Mouse (Mus musculus): ENCODE data around the gene Mfap3. TPM values are rescaled to one million over a fixed set of nuclear protein-coding genes. Genes with fewer than 3 reads are reported as not detected.

The Mfap3 gene
- 63.8 and 72.7 TPM in 2 replicates for polyA plus RNA-seq (2015; fragmentation: Nextera tagmentation; extraction: Ambion mirVana)

DNA sequence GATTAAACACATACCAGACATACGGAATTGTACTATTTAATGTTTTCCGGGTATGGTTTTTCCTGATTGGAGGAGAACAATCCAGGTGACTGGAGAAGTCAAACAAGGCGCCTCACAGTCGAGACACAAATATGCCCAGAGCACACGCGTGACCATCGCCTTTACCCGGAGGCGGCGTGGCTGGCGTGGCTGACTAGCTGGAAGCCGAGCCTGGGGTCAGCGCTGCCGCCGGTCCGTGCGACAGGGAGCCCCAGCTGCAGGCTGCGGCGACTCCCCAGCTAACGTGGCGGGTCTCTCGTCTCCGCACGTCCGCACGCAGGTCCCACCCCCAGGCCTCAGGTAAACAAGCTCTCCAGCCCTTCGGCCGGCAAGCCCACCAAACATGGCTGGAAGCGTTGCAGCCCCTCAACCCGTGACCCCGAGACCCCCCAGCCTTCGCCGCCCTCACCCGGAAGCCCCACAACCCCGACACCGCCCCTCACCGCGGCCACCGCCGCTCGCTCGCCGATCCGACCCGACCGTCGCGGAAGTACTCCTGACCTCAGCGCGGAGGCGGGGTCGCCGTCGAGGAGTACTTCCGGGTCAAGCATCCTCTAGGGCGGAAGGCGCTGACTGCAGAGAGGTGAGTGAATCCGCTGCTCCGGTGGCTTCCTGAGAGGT lies at the start of gene Mfap3, which contains the start of gene Fam114a2:
Gene Mfap3, plus strand, starts transcription at position 574 of the 660 bp plus-strand sequence.
Gene Fam114a2, minus strand, starts transcription at position 527 of the 660 bp plus-strand sequence.
- H3K36me3 ChIP-seq (ENCODE audit: control insufficient read depth, insufficient read depth): no peaks in the 10 kb centered on the region
- under 1% methylated on average over 59 of the region's 59 CpGs for WGBS
- H3K27me3 ChIP-seq (replicated peaks; ENCODE audit: control insufficient read depth, insufficient read depth, low read length): no peaks in the 10 kb centered on the region
- peak within 1 kb of the TSS; percentile 91 for H3K9ac ChIP-seq (replicated peaks; ENCODE audit: low read depth, low read length)
- H3K9me3 ChIP-seq (ENCODE audit: control insufficient read depth, low read length): no peaks in the 10 kb centered on the region
- peak within 1 kb of the TSS; percentile 73 for H3K27ac ChIP-seq (ENCODE audit: low read length)
- peaks cover 37% of the 10 kb centered on the region for H3K4me1 ChIP-seq (replicated peaks; ENCODE audit: control insufficient read depth, insufficient read depth, low read length)
- H3K4me3 ChIP-seq (replicated peaks; ENCODE audit: low read length): peak within 1 kb of the TSS; percentile 95
- peak within 1 kb of the TSS; percentile 61 for H3K4me2 ChIP-seq (ENCODE audit: low read length)
- ATAC-seq: peak; percentile 80

DNA sequence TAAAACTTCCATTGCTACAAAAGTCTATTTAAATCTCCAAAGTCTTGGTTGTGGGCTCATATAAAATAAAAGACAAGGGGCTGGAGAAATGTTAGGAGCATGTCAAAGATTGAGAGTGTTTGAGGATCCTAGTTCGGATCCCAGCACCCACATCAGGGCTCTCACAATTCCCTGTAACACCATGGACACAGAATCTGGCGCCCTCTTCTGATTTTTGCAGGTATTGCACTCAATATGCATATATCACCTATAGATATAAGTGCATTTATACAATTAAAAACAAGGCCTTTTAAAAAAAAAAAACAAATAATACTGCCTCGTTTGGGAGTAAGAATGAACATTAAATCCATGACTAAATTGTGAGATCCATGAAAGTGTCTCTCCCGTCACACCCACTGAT lies 49.8 kb upstream of the Mfap3 start:
- no peaks in the 10 kb centered on the region for H3K36me3 ChIP-seq (ENCODE audit: control insufficient read depth, insufficient read depth)
- H3K4me1 ChIP-seq (replicated peaks; ENCODE audit: control insufficient read depth, insufficient read depth, low read length): peaks cover 4% of the 10 kb centered on the region; the same call in 1 of the 2 replicates
- H3K9ac ChIP-seq (replicated peaks; ENCODE audit: low read depth, low read length): no peak overlapping the region
- no peak overlapping the region for H3K4me3 ChIP-seq (replicated peaks; ENCODE audit: low read length)
- no peak for ATAC-seq
- no peaks in the 10 kb centered on the region for H3K9me3 ChIP-seq (ENCODE audit: control insufficient read depth, low read length)
- no peak overlapping the region for H3K27ac ChIP-seq (ENCODE audit: low read length)
- no peak overlapping the region for H3K4me2 ChIP-seq (ENCODE audit: low read length)
- H3K27me3 ChIP-seq (replicated peaks; ENCODE audit: control insufficient read depth, insufficient read depth, low read length): no peaks in the 10 kb centered on the region
- 75% methylated on average over 4 of the region's 4 CpGs for WGBS

DNA sequence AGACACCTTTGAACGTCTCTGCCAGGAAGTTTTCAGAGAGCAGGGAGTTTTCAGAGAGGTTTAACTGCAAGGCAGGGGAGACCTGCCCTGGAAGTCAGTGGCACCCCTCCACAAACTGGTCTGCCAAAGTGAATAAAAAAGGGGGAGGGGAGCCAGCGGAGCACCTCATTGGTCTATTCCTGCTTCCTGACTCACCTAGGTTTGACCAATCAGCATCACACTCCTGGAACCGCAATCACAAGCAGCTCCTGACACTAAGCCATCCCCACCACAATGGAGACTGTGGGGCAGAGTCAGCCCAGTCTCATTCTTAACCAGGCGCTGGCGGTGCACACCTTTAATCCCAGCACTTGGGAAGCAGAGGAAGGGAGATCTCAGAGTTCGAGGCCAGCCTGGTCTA lies 48.4 kb upstream of the Mfap3 start:
- Histone ChIP-seq H3K4me3 (replicated peaks; ENCODE audit: low read length) (no peak overlapping the region), H3K9ac (replicated peaks; ENCODE audit: low read depth, low read length) (no peak overlapping the region), H3K27me3 (replicated peaks; ENCODE audit: control insufficient read depth, insufficient read depth, low read length) (no peaks in the 10 kb centered on the region), H3K9me3 (ENCODE audit: control insufficient read depth, low read length) (no peaks in the 10 kb centered on the region), H3K4me2 (ENCODE audit: low read length) (no peak overlapping the region), H3K4me1 (replicated peaks; ENCODE audit: control insufficient read depth, insufficient read depth, low read length) (peaks cover 9% of the 10 kb centered on the region; the same call in 1 of the 2 replicates), H3K36me3 (ENCODE audit: control insufficient read depth, insufficient read depth) (no peaks in the 10 kb centered on the region), H3K27ac (ENCODE audit: low read length) (no peak overlapping the region)
- no peak for ATAC-seq
- 50% methylated on average over 6 of the region's 6 CpGs for WGBS

DNA sequence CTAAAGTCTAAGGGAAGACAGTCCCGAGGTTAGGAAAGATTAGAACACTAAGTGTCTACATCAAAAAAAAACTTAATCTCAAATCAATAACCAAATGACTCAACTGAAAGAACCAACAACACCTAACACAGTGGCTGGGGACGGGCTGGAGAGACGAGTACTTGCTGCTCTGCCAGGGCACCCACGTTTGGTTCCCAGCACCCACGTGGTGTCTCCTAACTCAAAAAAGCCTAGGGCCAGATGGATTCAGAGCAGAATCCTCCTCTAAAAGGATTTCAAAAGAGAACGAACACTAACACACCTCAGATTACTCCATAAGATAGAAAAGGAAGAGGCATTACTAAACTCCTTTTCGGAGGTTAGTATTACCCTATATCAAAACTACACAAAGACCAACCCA lies 47.5 kb upstream of the Mfap3 start:
- WGBS: 90% methylated on average over 7 of the region's 7 CpGs
- Histone ChIP-seq H3K4me3 (replicated peaks; ENCODE audit: low read length) (no peak overlapping the region), H3K36me3 (ENCODE audit: control insufficient read depth, insufficient read depth) (no peaks in the 10 kb centered on the region), H3K9me3 (ENCODE audit: control insufficient read depth, low read length) (no peaks in the 10 kb centered on the region), H3K27ac (ENCODE audit: low read length) (no peak overlapping the region), H3K4me1 (replicated peaks; ENCODE audit: control insufficient read depth, insufficient read depth, low read length) (peaks cover 9% of the 10 kb centered on the region; the same call in 1 of the 2 replicates), H3K4me2 (ENCODE audit: low read length) (no peak overlapping the region), H3K27me3 (replicated peaks; ENCODE audit: control insufficient read depth, insufficient read depth, low read length) (no peaks in the 10 kb centered on the region), H3K9ac (replicated peaks; ENCODE audit: low read depth, low read length) (no peak overlapping the region)
- no peak for ATAC-seq

DNA sequence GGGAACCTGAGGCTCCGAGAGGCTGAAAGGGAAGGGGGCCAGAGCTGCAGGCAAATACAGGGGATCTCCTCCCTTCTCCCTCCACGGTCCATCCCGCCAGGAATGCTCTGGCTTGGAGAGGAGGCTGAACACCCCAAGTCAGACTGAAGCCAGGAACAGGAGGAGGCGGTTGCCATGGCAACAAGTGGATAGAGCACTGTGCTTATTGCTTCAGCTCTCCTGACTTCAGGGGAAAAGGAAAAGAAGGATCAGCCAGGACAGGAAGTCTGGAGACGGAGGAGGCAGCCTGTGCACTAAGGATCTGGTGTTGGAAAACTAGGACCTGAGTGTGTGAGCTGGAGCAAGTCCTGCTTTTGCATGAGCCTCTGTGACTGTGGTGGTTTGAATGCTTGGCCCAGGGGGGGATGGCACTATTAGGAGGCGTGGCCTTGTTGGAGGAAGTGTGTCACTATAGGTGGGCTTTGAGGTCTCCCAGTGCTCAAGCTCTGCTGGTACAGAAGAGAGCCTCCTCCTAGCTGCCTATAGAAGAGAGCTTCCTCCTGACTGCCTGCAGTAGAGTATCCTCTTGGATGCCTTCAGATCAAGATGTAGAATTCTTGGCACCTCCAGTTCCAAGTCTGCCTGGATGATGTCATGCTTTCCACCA lies 44.0 kb upstream of the Mfap3 start:
- peak; percentile 54 for ATAC-seq
- H3K9ac ChIP-seq (replicated peaks; ENCODE audit: low read depth, low read length): no peak overlapping the region
- no peaks in the 10 kb centered on the region for H3K27me3 ChIP-seq (replicated peaks; ENCODE audit: control insufficient read depth, insufficient read depth, low read length)
- 0 out of 2 replicates have a peak, but pooled peaks cover 5% of the 10 kb centered on the region for H3K36me3 ChIP-seq (ENCODE audit: control insufficient read depth, insufficient read depth)
- WGBS: 45% methylated on average over 6 of the region's 6 CpGs
- no peaks in the 10 kb centered on the region for H3K9me3 ChIP-seq (ENCODE audit: control insufficient read depth, low read length)
- H3K4me1 ChIP-seq (replicated peaks; ENCODE audit: control insufficient read depth, insufficient read depth, low read length): peaks cover 6% of the 10 kb centered on the region; the same call in 1 of the 2 replicates
- H3K4me3 ChIP-seq (replicated peaks; ENCODE audit: low read length): no peak overlapping the region
- H3K27ac ChIP-seq (ENCODE audit: low read length): no peak overlapping the region
- H3K4me2 ChIP-seq (ENCODE audit: low read length): no peak overlapping the region

DNA sequence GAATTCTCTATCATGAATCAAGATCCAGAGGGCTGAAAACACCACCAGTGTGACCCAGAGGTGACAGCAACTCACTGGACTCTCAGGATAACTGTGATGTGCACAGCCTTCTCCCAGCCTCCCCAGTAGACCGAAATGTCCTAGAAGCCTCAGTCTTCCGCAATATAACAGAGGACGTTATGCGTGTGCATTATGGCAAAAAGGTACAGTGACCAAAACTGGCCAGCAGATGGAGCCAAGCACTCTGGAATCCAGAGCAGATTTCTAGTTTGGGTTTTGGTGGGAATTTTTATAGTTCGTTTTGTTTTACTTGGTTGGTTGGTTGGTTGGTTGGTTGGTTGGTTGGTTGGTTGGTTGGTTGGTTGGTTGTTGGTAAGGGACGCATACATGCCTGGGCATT lies 43.3 kb upstream of the Mfap3 start:
- H3K9me3 ChIP-seq (ENCODE audit: control insufficient read depth, low read length): 0 out of 2 replicates have a peak, but pooled peaks cover 2% of the 10 kb centered on the region
- 49% methylated on average over 6 of the region's 6 CpGs for WGBS
- H3K27ac ChIP-seq (ENCODE audit: low read length): no peak overlapping the region
- peaks cover 6% of the 10 kb centered on the region; the same call in 1 of the 2 replicates for H3K4me1 ChIP-seq (replicated peaks; ENCODE audit: control insufficient read depth, insufficient read depth, low read length)
- H3K9ac ChIP-seq (replicated peaks; ENCODE audit: low read depth, low read length): no peak overlapping the region
- no peaks in the 10 kb centered on the region for H3K27me3 ChIP-seq (replicated peaks; ENCODE audit: control insufficient read depth, insufficient read depth, low read length)
- H3K4me3 ChIP-seq (replicated peaks; ENCODE audit: low read length): no peak overlapping the region
- no peak for ATAC-seq
- H3K4me2 ChIP-seq (ENCODE audit: low read length): no peak overlapping the region
- 0 out of 2 replicates have a peak, but pooled peaks cover 5% of the 10 kb centered on the region for H3K36me3 ChIP-seq (ENCODE audit: control insufficient read depth, insufficient read depth)

DNA sequence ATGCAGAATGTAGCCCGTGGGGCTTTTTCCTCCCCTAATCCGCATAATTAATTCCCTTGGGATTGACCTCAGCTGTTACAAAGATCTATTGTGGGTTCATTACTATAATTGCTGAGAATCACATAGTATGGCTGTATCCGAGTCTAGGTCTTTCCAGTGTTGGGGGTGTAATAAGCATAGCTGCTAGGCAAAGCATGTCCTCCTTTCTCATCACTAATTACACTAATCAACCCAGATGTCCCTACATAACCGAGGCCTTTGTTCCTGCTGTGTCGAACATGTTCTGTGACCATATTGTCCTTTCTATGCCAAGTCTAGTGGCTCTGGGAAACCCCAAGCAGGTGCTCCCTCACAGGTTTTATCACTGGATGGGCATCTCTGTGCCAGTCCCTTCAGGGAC lies 40.4 kb upstream of the Mfap3 start:
- H3K27me3 ChIP-seq (replicated peaks; ENCODE audit: control insufficient read depth, insufficient read depth, low read length): no peaks in the 10 kb centered on the region
- 46% methylated on average over 5 of the region's 5 CpGs for WGBS
- H3K4me2 ChIP-seq (ENCODE audit: low read length): no peak overlapping the region
- no peak overlapping the region for H3K4me3 ChIP-seq (replicated peaks; ENCODE audit: low read length)
- no peak overlapping the region for H3K9ac ChIP-seq (replicated peaks; ENCODE audit: low read depth, low read length)
- H3K9me3 ChIP-seq (ENCODE audit: control insufficient read depth, low read length): 0 out of 2 replicates have a peak, but pooled peaks cover 2% of the 10 kb centered on the region
- H3K36me3 ChIP-seq (ENCODE audit: control insufficient read depth, insufficient read depth): peaks cover 12% of the 10 kb centered on the region; the same call in 1 of the 2 replicates
- no peak overlapping the region for H3K27ac ChIP-seq (ENCODE audit: low read length)
- ATAC-seq: peak; percentile 51
- H3K4me1 ChIP-seq (replicated peaks; ENCODE audit: control insufficient read depth, insufficient read depth, low read length): peaks cover 6% of the 10 kb centered on the region; the same call in 1 of the 2 replicates

DNA sequence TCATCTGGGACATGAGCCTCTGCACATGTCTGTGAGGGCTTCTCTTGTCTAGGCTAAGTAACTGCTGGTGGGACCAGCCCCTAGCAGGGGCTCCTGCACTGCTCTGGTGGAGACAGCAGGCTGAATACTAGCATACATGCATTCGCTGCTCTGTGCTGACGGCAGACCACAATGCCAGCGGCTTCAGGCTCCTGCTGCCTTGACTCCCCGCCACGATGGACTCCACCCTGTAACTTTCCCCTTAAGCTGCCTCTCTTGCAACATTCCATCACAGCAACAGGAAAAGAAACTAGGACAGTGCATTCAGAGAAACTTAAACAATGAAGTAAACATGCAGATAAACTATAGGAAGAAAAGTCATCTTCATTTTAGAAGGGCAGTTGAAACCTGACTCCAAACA lies 30.0 kb upstream of the Mfap3 start:
- H3K27ac ChIP-seq (ENCODE audit: low read length): no peak overlapping the region
- H3K4me2 ChIP-seq (ENCODE audit: low read length): no peak overlapping the region
- no peaks in the 10 kb centered on the region for H3K4me1 ChIP-seq (replicated peaks; ENCODE audit: control insufficient read depth, insufficient read depth, low read length)
- no peak for ATAC-seq
- H3K9me3 ChIP-seq (ENCODE audit: control insufficient read depth, low read length): no peaks in the 10 kb centered on the region
- WGBS: 80% methylated on average over 5 of the region's 5 CpGs
- H3K36me3 ChIP-seq (ENCODE audit: control insufficient read depth, insufficient read depth): peaks cover 28% of the 10 kb centered on the region
- no peak overlapping the region for H3K4me3 ChIP-seq (replicated peaks; ENCODE audit: low read length)
- no peaks in the 10 kb centered on the region for H3K27me3 ChIP-seq (replicated peaks; ENCODE audit: control insufficient read depth, insufficient read depth, low read length)
- no peak overlapping the region for H3K9ac ChIP-seq (replicated peaks; ENCODE audit: low read depth, low read length)

DNA sequence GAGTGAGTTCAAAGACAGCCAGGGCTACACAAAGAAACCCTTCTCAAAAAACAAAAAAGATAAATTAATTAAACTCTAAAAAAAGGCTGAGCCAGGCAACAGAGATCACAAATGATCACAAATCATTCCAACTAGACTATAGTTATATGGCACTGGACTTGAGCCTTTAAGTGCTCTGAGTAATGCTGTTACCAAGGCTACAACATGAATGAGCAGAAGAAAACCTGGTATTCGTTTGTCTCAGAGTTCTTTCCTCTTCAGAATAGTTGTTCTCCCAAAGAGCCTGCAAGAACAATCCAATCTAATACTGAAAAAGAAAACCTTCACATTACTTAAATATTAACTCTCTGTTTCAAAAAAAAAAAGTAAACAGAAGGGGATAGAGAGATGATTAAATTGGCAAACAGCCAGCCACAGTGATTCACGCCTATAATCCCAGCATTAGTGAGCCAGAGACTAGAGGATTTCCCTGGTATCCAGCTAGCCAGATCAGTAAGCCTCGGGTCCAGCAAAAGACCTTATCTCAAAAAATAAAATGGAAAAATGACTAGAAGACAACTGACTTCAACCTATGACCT lies 21.9 kb upstream of the Mfap3 start:
- Histone ChIP-seq H3K9me3 (ENCODE audit: control insufficient read depth, low read length) (no peaks in the 10 kb centered on the region), H3K9ac (replicated peaks; ENCODE audit: low read depth, low read length) (no peak overlapping the region), H3K36me3 (ENCODE audit: control insufficient read depth, insufficient read depth) (peaks cover 40% of the 10 kb centered on the region), H3K4me3 (replicated peaks; ENCODE audit: low read length) (no peak overlapping the region), H3K4me1 (replicated peaks; ENCODE audit: control insufficient read depth, insufficient read depth, low read length) (no peaks in the 10 kb centered on the region), H3K4me2 (ENCODE audit: low read length) (no peak overlapping the region), H3K27ac (ENCODE audit: low read length) (no peak overlapping the region), H3K27me3 (replicated peaks; ENCODE audit: control insufficient read depth, insufficient read depth, low read length) (no peaks in the 10 kb centered on the region)
- WGBS: 37% methylated on average over 3 of the region's 3 CpGs
- no peak for ATAC-seq
